Mouse (Mus musculus) urinary bladder, postnatal 25 days (tissue): Measurements from ENCODE around the gene Tmem30c.
A peak's percentile ranks its signal among the peaks of the same experiment; 100 is the strongest.
"Not testable (repeated sequence)": the region's sequence is repeated elsewhere in the genome, so short reads cannot be mapped to it uniquely, and the experiment has no call there.

ENCODE experiments used
- DNase-seq: peaks from one replicate; pipeline ENCODE4 v3.0.0; 2022; ENCODE audit warnings: low spot score

The Tmem30c gene

DNA sequence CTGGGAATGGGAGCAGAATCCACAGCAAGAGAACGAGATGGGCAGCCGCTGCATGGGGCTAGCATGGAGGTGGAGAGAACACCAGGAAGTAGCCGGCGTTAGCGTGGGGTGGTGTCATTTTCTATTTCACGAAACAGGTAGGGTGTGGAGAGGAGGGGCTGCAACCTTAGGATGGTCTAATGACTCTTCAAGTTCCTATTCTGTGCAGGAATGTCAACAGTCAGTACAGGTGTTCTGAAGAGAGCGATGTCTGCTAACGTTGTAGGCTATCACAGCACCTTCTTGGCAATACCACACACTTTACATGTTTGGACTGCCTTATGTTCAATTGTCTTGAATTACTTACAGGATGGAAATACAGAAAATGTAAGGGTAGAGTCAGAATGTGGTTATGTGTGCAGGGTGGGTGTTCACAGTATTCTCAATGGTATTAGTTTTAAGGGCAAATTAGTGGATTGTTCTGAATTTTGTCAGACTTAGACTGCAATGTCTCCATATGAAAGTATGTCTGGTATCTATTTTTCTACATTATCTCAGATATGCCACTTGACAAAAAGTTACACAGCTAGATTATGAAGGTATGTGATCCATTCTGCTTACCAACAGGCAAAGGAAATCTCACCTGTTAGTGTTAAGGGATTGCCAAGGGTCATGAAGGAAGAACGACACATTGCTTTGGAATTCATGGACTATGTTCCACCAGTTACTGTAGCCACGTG, 2.7 kb upstream of the Tmem30c start:
- no peak for DNase-seq

DNA sequence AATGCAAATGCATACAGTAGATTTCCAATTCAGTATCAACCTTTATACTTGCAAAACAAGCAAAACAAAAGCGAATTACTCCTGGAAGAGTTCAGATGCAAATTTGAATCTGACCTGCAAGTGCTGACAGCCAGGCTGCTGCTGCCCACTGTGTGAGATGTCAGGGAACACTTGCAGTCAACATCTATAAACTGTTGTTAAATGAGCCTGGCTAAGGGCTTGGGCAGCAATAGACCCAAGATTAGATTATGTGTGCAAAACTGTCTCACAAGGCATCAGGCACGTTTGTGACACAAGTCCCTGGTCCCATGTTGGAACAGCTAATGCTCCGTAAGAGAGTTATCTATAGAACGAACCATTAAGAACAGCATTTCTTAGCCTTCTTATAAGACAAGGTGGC, 369 bp downstream of the Tmem30c start:
- DNase-seq, result no peak

DNA sequence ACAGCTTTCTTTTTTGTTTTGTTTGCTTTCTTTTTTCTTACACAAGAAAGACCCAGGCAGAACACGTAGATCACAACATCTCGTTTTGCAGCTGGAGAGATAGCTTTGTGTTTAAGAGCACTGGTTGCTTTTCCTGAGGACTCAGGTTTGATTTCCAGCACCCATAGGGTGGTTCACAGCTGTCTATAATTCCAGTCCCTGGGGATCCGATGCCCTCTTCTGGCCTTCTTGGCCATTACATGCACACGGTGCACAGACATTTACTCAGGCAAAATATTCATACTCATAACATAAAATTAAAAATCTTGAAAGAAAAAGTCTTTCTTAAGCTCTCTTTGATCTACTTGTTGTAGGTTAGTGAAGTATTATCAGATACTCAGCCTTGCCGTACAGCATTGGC, 969 bp downstream of the Tmem30c start:
- DNase-seq, result no peak

DNA sequence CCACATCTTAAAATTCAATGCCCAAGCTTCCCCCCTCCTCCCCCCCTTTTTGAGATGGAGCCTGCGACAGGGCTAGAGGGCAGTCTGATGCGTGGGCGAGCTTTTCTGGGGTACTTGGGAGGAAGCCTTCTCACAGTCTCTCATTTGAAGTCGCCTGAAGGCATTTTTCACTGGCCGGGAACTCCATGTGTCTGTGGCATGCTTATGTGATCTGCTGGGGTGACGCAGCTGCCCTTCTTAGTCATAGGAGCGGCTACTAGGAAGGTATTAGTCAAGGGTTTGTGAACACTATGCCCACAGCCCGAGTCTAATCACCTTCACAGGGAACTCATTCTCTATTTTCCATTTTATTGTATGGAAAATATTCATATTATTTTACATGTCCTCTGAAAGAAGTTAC, 11.2 kb downstream of the Tmem30c start:
- DNase-seq, result no peak

DNA sequence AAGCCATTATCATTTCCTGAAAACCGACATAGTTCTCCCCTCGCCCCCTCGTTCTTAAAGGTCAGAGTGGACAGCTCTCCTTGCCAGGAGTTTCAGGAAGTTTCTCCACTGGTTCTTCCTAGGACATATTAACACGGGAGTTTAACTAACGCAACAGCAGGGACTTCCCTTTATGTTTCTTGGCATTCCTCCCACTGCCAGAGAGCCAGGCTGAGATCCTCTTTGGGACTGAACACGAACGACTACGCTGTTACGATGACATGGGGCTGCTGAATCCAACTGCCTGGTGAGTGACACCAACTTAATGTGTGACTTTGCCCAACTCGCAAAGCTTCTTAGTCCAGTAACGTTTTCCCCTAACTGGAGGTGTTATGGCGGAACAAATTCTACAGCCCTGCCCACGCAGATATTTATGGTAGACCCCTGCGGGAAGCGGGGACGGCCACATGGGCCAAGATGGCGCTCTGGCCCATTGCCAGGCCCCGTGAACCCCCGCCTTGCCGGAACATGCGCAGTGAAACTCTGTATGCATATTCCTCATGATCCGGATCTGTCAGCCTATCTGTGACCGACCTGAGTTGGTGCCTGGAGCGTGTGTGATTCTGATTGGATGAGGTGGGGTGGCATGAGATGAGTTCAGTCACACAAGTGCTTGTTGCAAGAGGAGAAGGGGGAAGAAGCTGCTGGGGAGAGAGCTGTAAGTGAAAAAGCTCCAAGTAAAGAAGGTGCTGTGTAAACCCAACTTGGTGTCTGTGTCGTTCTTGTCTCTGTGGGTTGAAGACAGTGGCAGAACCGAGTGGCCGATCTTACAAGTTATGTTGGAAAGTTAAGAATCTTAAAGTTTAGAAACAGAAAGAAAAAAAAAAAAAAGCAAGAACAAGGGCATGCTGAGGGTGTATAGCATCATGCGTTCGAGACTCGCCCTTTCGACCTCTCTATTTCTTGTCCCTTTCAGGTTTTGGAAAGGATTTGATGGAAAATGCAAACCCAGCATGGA, 12.1 kb downstream of the Tmem30c start:
- no peak for DNase-seq

DNA sequence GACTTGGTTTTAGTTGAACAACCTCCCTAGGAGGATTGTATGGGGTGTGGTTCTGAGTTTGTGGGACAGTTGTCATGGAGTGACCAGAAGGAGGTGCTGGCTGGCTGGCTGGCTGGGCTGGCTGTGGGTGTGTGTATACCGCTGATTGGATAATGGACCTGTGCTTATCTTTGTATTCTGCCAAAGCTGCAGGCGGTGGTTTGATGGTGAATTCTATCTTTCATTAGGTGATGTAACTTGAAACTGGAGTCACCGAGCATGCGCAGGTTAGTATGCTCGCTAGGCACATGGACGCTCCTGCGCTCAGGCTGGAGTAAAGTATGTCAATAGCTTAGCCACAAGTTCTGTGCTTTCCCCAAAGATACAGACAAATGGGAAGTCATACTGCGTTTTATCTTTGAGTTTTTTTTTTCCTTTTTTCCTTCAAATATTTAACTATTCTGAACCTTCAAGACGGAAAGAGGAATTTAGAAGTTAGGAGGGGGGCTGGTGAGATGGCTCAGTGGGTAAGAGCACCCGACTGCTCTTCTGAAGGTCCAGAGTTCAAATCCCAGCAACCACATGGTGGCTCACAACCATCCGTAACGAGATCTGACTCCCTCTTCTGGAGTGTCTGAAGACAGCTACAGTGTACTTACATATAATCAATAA, 13.6 kb downstream of the Tmem30c start:
- DNase-seq, result no peak

DNA sequence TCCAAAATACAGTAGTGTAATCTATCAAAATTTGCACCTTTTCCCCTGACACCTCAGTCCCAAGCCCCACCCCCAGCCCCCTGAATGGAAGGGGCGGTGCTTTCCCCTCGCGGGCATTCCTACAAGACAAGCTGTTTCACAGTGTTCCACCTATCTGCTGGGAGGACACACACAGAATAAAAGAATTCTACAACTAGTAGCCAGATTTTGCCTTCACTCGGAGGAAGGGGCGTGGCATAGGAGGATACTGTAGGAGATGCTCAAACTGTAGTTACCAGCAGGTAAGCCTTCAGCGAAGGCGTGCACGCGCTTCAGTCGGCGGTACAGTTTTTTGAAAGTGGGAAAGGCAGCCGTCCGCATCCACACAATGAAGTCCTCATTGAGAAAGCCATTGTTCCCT, 22.9 kb downstream of the Tmem30c start:
- DNase-seq, result no peak

DNA sequence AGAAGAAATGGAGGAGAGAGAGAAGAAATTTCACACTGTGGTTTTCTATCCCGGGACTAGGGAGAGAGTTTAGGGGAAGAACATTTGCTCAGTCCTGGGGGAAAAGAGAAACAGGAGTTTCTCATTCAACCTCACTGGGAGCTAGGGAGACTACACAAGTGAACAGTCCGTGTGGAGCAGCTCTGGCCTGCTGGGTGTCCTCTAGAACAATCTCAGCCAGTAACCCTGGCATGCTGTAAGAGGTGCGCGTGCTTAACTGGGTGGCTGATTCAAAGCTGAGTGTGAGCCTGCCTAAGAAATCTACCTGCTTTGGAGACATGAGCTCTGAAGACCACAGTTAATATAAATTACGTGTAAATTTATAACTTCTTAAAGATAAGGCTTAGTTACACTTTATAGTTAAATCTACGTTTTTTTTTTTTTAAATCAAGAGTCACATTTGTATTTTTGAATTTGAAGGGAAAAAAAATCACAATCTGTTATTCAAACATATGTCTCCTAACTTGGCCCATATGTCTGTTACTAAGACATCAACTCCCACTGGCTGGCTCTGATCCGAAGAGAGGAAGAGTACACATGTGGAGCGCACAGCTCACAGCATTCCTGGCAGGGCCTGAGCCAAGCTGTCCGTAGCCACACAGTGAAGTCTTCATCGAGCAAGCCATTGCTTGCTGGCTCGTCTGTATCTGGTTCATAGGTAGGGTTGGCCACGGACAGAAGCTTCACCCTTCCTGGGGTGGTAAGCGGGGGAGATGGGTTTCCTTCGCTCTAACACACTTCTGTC, 24.4 kb downstream of the Tmem30c start:
- no peak for DNase-seq

DNA sequence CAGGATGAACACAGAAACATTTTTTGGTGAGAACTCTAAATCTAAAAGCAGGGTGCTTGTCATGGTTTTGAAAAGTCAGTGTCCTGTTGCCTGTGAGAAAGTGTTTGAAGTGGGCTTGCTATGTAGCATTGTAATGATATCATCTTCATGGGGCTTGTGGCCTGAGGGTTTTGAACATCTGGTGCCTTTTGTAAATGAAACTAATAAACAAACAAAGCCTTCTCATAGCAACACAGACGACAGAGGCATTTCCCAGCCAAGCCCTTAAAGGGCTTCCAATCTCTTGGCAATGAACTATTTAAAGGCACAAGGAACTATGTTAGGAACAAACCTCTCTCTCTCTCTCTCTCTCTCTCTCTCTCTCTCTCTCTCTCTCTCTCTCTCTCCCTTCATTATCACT, 25.6 kb downstream of the Tmem30c start:
- no peak for DNase-seq

DNA sequence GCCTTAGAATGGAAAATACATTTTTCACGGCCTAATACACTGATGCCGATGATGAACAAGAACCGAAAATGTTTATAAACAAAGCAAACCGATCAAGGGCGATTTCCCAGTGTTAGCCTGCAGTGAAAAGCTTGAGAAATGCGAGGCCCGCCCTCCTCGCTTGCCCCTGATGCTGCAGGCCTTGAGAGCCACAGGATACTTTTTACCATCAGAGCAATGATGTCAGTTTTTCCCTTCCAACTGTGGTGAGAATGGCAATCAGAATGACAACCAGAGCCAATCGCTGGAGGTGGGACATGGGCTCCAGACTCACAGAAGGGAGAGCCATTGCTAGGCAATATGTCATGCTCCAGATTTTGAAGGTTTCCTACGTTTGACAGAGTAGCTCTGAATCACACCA, 32.5 kb downstream of the Tmem30c start:
- DNase-seq, result no peak

DNA sequence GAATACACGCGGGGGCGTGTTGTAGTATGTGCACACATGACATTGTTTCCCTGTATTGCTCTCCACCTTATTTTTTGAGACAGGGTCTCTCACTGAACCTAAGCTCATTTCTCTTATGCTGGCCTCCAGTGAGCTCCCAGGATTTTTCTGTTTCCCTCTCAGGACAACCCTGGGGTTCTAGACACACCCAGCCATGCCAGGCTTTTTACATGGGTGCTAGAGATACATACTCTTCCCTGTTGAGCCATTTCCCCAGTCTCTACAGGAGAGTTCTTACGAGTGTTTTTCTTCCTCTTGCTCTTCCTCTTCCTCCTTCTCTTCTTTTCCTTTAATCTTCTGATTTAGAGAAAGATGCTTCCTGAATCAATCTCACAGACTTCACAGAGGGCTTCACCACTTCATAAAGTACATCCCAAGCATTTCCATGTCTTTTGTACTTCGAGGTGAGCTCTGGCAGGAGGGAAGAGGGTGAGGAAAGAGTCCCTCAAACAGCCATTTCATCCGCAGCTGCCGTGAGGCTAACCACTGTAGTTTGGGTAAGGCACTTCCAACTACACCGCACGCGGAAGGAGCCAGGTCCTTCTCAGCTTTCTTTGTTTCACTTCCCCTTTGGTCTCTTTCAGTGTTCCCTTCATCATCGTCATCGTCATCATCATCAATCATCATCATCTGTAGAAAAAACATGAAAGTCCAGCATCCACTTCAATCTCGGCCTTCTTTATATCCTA, 33.1 kb downstream of the Tmem30c start:
- no peak for DNase-seq

DNA sequence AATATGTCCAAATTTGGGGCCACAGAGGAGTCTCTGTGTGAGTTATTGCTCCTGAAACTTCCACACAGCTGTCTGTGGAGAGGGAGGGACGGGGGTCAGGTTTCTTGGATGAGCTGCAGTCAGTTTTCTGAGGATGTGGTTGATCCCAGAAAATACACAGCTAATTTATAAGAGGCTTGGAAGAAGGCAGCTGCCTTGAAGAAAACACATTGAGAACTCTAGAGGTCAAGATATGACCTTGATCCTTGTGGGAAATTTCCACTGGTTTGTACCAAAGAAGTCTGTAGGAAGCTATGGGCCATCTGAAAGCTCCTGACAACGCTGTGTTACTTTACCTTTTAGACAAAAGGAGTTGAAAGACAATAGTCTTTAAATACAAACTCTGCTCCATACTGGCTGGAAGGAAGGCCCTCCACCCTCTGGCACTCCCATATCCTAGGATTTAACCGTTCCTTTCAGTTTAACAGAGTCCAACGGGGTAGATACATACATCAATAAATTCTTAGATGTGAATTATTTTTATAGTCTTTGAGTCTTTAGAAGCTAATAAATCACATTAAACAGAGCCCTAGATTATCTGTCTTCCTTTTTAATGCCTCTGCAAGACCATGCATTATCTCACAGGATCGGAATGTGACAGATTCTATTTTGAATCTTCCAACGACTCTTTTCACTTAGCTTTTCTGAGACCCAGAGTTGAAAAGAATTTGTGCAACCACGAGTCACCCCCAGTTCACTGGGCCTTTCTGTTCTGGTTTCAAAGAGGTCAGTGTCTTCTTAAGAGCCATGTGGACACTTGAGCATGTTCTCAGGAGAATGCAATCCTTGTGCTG, 40.9 kb downstream of the Tmem30c start:
- no peak for DNase-seq

DNA sequence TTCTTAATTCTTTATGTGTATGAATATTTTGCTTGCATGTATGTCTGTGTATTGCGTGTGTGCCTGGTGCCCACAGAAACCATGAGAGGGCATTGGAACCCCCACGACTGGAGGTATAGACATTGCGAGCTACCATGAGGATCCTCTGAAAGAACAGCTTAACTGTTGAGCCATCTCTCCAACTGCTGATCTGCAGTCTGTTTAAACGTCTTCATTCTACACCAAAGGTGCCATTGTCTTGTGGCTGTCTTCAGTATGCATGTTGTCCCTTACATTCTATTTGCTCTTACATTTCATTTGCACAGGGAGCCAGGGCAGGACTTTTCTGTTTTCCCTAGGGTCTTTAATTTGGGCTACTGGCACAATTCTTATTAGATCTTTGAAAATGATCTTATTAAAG, 41.7 kb downstream of the Tmem30c start:
- DNase-seq, result no peak

DNA sequence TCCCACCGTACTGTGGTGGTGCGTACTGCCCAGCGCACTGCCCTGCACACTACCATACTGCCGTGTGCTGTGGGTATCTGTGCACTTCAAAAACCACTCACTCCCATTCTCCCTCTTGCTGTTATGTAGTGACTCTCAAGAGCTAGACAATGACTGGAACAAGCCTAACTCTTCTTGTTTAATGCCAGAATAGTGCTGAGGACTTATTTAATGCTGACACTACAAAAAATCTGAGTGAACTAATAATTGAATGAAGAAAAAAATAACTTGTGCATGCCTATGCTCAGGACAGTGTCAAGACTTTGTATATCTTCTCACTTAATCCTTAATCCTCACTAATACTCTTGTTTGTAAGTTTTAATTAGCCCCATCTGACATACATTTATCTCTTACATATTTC, 45.2 kb downstream of the Tmem30c start:
- no peak for DNase-seq

DNA sequence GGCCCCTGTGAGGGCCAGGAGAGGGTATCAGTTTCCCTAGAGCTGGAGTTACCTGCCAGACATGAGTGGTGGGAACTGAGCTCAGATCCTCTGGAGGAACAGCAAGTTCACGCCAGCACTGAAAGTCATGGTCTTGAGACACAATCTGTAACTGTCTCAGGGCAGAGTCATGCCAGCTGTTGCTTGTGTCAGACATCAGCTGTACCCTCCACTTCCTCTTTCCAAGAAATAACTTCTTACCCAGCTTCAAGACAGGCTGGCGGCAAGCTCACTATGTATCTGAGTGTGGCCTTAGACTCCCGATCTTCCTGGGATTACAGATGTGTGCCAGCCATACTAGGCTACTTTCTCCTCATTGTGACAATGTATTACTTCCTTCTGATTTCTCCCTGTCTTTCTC, 46.1 kb downstream of the Tmem30c start:
- DNase-seq, result no peak

DNA sequence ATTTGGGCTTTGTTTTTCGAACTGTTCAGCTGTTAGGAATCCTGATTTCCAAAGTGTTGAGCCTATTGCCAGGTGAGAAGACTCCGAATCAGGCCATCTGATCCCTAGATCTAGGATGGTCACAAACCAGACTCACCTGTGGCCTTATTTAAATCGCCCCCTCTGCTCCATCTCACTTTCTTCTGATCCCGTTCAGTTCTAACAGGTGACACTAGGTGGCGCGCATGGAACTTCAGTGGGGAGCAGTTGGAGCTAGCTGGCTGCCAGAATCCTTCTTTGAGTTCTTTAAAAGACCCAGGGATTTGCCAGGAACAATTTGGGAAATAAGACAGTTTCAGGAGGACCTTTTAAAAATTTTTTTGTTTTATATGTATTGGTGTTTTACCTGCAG, 48.8 kb downstream of the Tmem30c start:
- DNase-seq, result peak; percentile 83

DNA sequence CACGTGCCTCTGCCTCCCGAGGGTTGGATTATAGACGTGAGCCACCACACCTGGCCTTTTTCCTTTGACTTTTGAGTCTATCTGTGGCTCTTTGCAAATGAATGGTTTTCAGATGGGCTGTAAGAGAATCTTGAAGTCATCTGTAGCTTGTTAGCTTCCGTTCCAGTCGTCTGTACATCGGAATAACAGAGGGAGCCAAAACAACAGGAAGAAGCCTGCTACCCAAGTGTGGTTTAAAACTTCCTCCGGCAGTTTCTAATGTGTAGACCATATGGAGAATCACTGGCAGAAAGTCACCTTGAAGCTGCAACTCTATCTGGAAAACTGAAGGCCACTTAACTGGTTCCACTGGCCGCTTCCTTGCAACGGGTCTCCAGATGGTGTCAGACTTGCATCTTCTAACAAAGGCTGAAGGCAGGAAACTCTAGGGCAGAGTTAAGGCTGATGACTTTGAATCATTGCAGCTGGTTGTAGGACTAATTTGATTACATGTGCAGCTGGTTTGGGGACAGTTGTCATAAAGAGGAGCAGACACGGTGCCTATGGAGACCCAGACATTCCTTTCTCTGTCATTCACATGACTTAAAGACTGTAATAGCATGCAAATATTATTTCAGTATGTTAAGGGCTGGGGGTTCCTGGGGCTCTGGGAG, 49.3 kb downstream of the Tmem30c start:
- no peak for DNase-seq

DNA sequence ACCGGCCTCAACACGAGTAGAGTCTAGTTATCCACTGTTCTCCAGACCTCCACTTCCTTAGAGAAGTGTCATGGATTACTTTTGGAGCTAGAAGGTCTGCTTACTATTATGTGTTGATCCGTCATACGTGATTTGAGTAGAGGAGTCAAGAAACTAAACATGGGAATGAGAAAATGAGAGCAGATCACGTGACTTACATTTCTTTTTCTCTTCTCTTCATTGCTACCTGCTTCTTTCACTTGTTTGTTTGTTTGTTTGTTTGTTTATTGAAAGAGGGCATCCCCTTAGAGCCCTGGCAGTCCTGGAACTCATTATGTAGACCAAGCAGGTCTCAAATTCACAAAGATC, 49.8 kb downstream of the Tmem30c start:
- DNase-seq, result no peak

DNA sequence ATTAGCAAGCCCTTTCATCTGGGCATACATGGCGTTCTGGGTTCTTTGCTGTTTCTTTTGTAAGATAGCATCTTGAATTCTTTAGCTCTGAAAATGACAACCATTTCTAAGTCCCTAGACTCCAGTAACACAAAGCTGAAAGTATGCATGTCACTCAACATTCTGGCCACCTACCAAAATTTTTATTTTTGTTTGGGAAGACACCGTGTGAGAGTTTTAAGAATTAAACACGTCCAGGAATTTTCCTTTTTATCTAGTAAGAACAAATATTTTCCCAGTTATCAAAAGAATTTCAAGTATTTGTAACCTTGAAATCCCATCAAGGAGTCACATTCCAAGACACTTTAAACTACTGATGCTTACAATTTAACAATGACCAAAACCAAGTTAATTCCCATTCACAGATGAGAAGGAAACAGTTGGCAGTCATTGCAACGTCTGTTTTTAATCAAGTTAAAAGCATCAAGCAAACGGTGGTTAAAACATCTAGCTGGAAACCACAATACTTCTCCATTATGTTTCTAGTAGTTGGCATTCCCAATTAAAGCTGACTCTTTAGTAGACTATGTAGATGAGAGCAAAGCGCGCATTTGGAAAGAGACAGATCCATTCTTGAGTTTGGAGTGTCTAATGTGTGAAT, 56.7 kb downstream of the Tmem30c start:
- DNase-seq, result no peak

DNA sequence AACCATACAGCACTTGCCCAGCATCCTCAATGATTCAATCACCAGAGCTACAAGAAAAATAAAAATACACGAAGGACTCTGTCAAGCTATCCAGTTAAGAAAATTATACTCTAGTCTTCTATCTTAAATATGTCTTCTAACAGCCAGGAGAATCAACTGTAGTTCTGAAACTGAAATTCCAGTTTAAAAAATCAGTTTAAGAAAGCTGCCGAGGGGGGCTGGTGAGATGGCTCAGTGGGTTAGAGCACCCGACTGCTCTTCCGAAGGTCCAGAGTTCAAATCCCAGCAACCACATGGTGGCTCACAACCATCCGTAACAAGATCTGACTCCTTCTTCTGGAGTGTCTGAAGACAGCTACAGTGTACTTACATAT, 60.7 kb downstream of the Tmem30c start:
- DNase-seq, result not testable (repeated sequence)
